Mouse (Mus musculus) hindlimb bud, embryonic 11.5 days (tissue): Measurements from ENCODE around the gene Ak5.

Experiments
- DNase-seq: peaks from one replicate; pipeline ENCODE4 v3.0.0-alpha.2; 2012; ENCODE audit warnings: low read depth, low spot score; ENCODE audit errors: extremely low spot score

Gene Ak5

DNA sequence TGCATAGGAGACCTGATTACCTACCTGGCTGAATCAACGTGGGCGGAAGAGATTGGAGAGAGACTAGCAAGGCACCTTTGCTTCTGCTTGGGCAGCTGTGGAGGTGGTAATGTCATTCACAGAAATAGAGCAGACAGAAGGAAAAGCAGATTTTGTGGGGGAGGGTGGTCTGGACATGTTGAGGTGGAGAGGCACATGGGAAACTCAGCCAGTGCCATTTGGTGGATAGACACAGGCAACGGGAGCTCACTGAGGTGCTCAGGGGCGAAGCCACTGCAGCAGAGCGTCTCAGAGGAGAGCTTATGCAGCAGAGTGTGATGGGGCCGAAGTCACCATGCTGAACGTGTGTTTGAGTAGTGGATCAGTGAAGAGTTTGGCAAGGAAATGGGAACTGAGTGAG, 147.1 kb downstream of the Ak5 start:
- no peak for DNase-seq

DNA sequence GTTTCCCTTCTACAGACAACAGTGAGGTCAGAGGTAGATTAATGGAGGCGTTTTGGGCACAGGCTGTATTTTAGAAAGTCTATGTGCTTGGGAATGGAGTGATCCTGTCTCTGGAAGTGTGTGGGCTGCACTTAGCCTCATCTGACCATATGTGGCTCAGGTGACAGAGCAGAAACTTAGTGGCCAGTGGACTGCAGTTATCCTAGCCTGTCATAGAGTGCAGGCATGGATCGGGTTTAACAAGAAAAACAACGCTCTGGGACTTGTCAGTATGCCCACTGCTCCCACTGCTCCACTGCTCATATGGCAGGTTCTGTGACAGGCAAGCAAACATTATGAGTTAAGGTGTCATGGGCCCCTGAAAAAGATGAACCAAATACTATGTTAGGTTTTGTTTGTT, 148.1 kb downstream of the Ak5 start:
- DNase-seq: no peak

DNA sequence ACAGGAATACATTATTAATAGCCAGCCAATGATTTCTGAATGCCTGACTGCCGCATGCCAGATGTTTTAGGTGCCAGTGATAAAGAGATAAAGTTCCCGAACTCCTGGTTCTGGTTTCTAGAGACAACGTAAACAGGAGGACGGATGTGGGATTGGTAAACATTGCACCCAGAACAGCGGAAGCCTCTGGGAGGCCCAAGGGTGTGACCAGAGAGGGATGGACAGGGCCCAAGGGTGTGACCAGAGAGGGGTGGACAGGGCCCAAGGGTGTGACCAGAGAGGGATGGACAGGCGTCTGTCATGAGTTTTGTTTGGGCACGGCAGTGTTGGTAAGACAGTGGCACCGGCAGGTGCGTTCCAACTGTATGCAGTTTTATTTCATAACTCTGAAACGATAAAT, 148.6 kb downstream of the Ak5 start:
- DNase-seq: no peak

DNA sequence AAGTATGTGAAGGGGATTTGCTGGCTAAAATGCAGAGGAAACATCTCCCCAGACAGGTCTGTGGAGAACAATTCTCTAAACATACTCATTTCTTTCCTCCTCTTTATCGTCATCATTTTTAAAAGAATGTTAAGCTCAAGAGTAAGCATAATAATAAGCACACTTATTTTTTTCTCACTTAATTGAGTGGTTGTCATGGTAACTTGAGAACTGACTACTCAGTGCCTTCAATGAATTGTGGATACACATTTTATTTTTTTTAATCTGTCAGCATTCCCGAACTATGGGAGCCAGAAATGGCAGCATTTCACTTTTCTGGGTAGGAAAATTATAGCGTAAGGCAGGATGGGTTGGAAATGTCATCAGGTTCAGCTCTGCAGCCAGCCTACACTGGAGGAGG, 151.6 kb downstream of the Ak5 start:
- no peak for DNase-seq

DNA sequence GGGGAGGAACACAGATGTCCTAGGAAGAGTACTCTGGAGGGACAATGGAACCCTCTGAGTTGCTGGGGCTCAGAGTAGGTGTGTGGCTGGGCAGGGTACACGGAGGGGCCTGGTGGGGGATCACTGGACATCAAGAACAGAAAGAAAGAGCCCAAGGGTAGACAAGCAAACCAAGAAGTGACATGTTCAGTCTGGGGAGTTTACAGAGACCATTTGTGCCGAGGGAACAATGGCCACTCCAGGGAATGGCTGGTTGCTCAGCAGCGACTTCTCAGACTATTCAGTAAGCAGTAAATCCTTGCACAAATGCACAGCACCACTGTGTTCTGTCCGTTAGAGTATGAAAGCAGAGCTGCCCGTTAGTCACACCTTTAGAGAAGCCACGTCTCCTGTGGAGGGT, 152.2 kb downstream of the Ak5 start:
- DNase-seq: no peak

DNA sequence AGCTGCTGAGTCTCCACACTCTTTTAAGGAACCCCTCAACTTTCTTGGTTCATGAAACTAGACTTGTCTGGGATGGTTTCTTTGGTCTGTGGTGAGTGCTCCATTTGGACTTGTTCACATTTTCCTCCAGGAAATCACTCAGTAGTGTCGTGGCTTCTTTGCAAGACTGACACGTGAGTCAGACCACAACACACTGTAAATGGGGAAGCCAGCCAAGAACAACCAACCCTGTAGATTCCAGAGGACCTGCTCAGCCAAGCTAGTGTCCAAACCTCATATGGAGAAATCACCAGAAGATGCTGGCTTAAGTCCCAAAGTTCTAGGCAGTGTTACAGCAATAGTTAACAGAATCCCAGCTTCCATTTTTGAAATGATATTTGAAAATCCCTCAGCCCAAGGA, 155.6 kb downstream of the Ak5 start:
- DNase-seq: no peak

DNA sequence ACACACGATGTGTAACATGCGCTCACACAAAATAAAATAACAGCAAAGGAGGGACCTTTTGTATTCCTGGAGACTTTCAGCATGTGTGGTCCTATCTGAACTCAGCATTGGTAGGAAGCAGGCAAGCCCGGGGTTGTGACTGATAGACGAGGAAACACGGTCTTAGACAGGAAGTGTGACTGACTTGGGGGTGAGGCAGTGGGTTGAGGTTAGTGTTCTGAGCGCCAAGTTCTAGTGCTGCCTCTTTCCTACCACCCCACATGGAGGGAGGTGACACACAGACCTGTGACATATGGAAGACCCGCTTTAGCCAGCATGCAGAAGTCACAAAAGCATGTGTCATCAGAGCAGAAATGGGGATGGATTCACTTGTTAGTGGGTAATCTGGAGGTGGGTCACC, 158.9 kb downstream of the Ak5 start:
- no peak for DNase-seq

DNA sequence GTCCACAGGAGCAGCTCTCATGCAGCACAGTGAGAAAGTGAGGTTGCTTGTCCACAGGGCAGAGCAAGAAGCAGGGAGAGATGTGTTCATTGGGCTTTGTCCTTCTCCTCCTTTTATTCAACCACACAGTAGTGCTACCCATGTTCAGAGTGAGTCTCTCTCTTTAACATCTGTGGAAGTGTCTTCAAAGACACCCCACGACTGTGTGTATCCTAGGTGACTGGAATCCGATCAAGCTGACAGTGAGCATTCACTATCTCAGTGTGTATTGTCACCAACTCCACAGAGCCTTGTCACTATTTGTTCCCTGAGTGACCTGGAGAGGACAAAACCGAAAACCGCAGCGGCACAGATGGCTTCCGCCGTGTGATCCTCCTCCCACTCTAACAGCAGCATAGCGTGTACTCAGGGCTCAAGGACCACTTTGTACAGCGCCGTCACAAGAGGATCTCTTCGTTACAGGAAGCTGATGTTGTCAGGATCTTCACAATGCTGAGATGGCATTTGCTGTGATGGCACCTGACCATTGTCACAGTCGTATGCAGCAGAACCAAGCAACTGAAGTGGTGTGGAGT, 159.7 kb downstream of the Ak5 start:
- no peak for DNase-seq

DNA sequence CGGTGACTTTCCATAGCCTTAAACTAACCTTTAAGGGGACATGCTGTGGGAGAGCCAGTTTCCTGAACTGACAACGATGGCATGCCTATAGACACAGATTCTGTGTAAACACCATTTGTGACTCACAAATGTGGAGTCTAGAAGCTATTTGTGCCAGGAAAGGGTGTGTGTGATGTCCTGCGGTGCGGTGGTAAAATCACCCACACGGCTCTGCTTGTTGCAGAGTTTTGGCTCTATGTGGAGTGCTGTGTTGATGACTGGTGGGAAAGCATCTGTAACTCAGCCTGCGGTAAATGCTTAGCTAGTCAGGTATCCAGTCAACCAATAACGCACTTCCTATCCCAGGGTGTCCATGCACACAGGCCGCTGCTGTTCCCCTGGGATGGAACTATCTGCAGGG, 160.3 kb downstream of the Ak5 start:
- DNase-seq: no peak

DNA sequence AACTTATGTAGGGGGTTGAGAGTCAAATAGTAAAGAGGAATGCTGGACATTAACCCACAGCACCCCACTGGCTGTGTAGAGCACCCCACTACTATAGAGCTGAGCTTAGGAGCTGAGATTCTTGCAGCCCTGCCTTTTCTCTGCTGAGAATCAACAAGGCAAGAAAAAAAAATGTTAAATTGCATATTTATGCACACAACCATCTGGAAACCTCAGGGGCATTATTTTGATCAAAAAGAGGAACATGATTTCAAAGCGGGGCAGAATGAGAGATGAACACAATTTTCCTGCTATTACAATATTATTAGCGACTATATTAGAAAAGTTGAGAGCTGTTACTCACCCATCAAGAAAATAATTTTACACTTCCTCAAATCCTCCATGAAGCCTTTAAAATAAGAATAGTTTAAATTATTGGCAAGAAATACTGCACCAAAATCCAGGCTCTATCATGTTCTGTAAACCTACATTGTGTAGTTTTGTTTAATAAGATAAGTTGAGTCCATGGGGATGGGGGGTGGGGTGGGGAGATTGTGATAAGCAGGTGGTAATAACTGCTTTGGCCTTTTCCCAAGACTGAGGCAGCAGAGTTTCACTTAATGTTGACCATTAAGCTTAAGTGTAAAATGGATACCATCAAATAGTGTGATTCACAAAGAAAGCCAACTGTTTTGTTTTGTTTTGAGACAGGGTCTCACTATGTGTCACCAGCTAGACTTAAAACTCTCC, 169.0 kb downstream of the Ak5 start:
- no peak for DNase-seq

DNA sequence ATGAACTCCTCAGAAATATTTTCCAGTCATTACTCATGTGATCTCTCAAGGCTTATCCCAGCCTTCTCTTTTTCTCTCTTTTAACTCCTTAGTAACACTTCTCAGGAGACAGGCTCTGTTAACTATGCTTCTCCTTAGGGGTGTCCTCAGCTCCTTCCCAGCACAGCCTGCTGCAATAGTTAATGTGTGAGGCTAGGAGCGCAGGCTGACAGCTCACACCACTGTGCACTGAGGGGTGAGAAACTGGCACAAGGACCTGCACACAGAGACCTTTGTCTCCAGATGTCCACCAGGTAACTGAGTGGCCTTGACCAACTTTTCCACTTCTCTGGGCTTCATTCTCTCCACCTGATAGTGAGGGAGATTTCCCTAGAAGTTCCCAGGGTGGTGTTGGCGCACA, 170.3 kb downstream of the Ak5 start:
- DNase-seq: no peak

DNA sequence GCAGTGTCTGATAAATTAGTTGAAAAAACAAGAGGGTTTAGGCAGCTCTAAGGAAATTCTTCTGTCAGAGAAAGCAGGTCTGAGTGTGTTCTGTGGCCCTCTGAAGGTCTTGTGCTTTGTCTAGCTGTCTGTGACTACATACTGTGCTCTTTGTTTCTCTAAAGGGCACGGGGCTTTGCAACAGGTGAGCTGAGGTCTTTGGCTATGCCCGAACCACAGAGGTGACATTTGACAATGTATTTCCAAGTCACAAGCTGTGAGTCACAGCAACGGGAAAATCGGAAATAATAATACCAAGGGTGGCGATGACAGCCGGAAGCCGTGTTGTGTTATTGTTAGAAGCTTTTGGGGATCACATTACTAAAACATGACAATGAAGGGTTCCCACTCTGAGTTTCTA, 171.1 kb downstream of the Ak5 start:
- DNase-seq: no peak

DNA sequence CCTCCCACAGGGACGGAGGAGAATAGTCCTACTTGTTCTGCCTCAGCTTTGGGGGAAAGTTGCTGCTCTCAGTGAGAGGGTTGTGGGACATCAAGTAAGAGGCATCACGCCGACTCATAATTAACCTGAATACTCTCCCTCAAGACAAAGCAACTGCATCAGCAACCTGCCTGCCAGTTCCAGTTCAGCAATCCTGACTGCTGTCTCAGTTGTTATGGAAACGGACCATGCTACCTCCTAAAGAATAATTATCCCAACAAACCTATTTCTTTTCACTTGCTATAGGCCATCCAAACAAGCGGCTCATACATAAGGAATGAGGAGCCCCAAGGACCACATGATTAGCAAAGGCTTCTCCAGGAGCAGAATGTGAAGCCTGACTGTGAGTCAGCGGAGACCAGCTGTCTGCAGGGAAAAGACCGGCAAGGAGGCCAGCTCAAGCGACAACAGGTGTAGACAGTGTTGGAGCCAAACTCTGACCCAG, 172.7 kb downstream of the Ak5 start:
- no peak for DNase-seq

DNA sequence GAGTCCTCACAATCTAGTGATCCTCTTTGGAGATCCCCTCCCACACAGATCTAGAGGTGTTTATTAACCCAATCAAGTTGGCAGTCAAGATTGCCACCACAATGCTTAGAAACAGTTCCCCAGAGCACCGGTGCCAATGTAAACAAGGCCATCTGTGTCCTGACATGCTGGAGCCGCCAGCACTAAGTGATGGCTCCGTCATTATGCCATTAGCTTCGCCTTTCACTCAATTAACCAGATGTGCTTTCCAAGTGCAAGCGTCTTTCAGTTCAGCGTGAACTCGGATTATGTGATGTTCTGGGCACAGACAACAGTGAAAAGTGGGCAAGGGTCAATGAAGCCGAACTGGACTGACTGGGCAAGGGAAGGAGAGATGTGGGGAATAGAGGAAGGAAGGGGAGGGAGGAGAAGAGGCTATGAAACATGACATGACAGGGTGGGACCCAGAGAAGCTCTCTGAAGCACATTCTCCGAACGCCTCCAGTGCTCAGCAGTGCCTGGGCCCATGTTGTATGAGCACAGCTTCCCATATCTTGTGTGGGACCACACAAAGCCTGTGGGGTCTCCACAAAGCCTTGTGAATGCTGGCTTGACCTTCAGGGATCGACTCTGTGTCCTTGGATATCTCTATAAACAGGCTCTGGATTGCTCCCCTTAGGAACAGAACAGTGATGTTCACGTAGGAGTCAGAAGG, 173.3 kb downstream of the Ak5 start:
- DNase-seq: no peak

DNA sequence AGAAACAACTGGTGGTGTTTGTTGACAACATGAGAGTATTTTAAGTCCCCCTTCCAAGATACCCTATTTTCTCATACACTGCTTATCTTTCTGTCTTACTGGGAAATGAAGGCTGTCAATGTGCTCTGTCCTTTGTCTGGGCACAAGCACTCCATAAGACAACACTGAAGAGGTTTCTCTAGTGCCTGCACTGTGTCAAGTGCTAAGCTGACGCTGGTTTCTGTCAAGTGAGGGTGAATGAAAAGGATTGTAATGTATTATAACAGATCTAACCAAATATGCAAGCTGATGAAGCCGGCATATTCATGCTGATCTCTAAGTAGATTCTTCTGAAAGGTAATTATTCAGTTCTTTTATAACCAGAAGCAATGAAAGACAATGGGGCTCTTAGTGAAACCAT, 174.3 kb downstream of the Ak5 start:
- DNase-seq: no peak

DNA sequence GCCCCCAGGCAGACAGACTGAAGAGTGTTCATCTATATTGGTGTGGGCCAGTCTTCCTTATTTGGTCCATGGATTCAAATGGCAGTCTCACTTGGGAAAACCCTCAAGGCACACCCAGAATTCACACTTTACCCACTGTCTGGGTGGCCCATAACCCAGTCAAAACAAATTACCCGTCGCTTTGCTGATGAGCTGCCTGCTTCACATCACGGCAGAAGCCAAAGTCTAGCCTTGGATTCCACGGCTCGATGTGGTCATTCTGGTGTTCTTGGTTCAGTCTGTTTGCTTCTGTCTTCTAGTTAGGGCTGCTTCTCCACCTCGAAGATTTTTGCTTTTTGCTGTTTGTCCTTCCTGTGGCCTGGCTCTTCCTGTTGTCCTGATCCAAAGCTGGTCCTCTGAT, 175.9 kb downstream of the Ak5 start:
- no peak for DNase-seq

DNA sequence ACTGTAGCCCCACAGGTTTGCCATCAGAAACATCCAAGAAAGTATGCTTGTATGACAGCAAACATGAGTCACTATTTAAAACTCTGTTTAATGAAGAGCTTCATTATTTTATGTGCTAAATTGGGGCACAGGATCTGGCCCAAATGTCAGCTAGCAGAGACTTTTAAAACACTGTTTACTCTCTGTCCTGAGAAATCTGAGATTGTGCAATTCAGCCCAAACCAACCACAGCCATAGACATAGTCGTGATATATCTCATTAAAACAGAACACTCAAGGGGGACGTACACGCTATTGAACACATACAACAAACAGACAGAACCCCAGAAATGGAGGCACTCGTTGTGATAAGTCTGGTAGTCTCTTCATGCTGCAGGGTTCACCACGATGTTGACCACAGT, 177.7 kb downstream of the Ak5 start:
- no peak for DNase-seq

DNA sequence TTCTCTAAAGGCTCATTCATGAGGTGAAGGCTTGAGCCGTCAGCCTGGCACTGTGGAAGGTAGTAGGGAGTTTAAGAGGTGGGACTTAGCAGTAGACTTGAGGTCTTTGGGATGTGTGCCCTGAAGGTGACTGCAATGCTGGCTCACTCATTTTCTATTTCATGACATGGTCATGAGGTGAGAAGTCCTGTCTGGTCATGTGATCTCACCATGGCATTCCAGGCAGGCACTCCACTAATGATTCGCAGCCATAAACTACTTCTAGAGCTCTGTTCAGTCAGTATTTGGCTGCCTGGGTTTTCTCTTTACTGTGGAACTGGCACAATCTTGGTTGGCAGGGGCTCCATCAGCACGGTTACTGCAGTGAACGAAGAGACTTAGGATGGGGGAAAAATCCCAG, 179.2 kb downstream of the Ak5 start:
- no peak for DNase-seq

DNA sequence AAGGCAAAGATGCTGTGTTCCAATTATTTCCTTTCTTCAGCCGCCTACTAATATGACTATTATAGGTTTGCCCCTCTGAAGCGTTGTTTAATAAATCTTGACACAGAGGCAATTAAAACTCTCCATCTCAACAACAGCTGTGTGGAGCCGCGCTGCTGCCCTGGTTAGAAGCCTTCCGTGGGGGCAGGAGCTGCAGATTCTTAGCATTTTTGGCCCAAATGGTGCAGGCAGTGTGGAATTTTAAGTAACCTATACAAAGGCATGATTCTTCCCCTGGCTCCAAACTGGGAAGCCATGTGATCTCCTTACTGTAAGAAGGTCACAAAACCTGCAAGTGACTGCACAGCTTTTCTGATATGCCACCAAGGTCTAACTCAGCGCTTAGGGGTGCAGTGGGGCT, 184.0 kb downstream of the Ak5 start:
- DNase-seq: no peak

DNA sequence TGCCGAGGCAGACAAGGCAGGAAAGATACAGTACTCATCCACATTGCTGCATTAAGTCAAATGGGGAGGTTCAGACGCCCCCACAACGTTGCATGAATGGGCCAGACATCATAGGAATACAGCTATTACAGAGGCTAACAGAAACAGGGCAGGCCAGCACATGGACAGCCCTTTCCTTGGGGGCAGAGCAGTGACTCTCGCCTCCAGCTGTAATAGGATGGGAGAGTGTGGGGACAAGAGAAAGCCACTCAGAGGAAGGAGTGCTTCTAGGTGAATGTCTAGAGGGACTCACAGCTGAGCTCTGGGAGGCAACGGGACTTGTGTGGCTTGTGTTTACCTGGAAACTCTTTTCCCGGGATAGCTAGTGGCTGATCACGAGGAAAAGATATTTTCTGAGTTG, 184.4 kb downstream of the Ak5 start:
- DNase-seq: no peak

DNA sequence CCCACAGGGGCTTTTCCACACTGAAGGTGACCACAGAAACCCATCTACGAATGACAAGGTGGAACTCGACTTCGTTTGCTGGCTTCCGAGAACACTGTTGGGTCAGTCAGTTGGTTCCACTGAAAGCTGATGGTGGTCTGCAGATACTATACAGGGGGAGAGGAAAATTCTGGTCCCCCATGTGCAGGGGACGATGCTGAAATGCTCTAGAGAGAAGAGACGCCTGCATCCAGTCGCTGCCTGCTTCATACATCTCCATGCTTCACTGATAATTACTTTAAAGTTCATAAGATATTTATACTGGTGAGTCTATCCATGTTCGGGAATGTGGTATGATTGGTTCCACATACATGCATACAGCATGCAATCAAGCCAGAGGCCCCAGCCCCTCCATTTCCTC, 186.0 kb downstream of the Ak5 start:
- DNase-seq: no peak

DNA sequence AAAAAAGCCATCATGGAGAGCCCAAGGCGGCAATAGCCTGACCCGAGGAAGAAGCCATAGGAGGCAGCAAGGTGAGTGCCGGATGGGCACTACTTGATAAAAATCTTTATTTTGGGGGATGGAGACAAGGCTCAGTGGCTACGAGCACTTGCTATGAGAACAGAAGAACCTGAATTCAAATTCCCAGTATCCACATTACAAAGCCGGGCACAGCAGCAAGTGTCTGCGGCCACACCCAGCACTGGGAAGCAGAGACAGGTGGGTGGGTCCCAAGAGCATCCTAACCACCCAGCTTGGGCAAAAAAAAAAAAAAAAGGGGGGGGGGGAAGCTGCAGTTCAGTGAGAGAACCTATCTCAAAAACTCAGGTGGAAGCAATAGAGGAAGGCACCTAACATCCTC, 187.8 kb downstream of the Ak5 start:
- DNase-seq: no peak
